Mouse (Mus musculus): Measurements from ENCODE around the gene Olfr1402.

- TF ChIP-seq POLR2A (IDR thresholded peaks at IDR 0.05; ENCODE audit: extremely low read depth, insufficient read depth, low read length) (no peak), CTCF (IDR thresholded peaks at IDR 0.05; ENCODE audit: extremely low read depth, insufficient read depth, low read length) (no peak)
These were observed 33.5 kb upstream of the Olfr1402 start for GRCm38 (mm10) chr3:97455286-97455685.

All from cortical plate, adult 2 months (tissue).